Mouse (Mus musculus) hindbrain, postnatal 0 days (tissue): ENCODE measurements around the gene Rcc2. TPM values are rescaled to one million over a fixed set of nuclear protein-coding genes. Genes with fewer than 3 reads are reported as not detected.
A peak's percentile ranks its signal among the peaks of the same experiment; 100 is the strongest.

Source experiments
- ATAC-seq: fragments of 200-750 bp; cut with Nextera tagmentation; 2 replicates; pipeline ENCODE4 v1.8.0; 2017; ENCODE audit warnings: mild to moderate bottlenecking, moderate TSS enrichment, moderate library complexity
- DNase-seq: peaks from one replicate; pipeline ENCODE4 v3.0.0-alpha.2; 2015; ENCODE audit warnings: low spot score
- H3K27ac ChIP-seq: fragments of 300-500 bp; sonication (generic); 2 replicates; pipeline ENCODE4 v1.5.1; 2014; ENCODE audit warnings: mild to moderate bottlenecking
- H3K27me3 ChIP-seq: fragments of 300-500 bp; sonication (generic); 2 replicates; pipeline ENCODE4 v1.6.1; 2014; ENCODE audit warnings: low read length, mixed read lengths; ENCODE audit not compliant: insufficient read depth
- H3K36me3 ChIP-seq: fragments of 300-500 bp; sonication (generic); 2 replicates; pipeline ENCODE4 v1.6.1; 2014; ENCODE audit warnings: low read length, mixed read lengths; ENCODE audit not compliant: insufficient read depth
- H3K4me1 ChIP-seq: fragments of 300-500 bp; sonication (generic); 2 replicates; pipeline ENCODE4 v1.6.1; 2014; ENCODE audit warnings: antibody characterized with exemption, low read length, mixed read lengths; ENCODE audit not compliant: insufficient read depth
- H3K4me2 ChIP-seq: fragments of 300-500 bp; sonication (generic); 2 replicates; pipeline ENCODE4 v1.6.1; 2014; ENCODE audit warnings: low read depth, mild to moderate bottlenecking, low read length, moderate library complexity, mixed read lengths
- H3K4me3 ChIP-seq: fragments of 300-500 bp; sonication (generic); 2 replicates; pipeline ENCODE4 v1.5.1; 2014; ENCODE audit warnings: low read length
- H3K9ac ChIP-seq: fragments of 300-500 bp; sonication (generic); replicated peaks from 2 replicates; pipeline ENCODE4 v1.6.1; 2014; ENCODE audit warnings: mild to moderate bottlenecking, low read length, moderate library complexity, mixed read lengths
- H3K9me3 ChIP-seq: fragments of 300-500 bp; sonication (generic); 2 replicates; pipeline ENCODE4 v1.6.1; 2016; ENCODE audit warnings: low read length, mixed read lengths
- CTCF ChIP-seq: IDR thresholded peaks from 2 replicates; pipeline ENCODE4 v1.5.1; 2016; ENCODE audit warnings: antibody characterized with exemption, control low read depth, low read depth
- WGBS: fragments of 180-500 bp; shearing (Covaris S2); extraction: QIAGEN DNeasy Blood & Tissue Kit; methylation state at CpG from one replicate; pipeline ENCODE4 v1.1.7; 2014; 5-methylcytosine and 5-hydroxymethylcytosine counted together
- polyA plus RNA-seq: library from polyadenylated mRNA; unstranded; fragments of >200 nt; fragmentation: Nextera tagmentation; extraction: Ambion mirVana; gene quantifications from 2 replicates; pipeline ENCODE4 v1.2.1, GENCODE M21; 2015
- total RNA-seq: library from RNA; depleted of rRNA; stranded (reverse); fragments of >200 nt; gene quantifications from 2 replicates; pipeline ENCODE4 v1.2.3, GENCODE M21; 2014

The Rcc2 gene
- total and polyA plus RNA-seq, 2 experiments from 2014 or later = 15.8 to 60.3 TPM

- peaks cover 31% of the 10 kb centered on the region for H3K36me3 ChIP-seq
- H3K9me3 ChIP-seq = no peaks in the 10 kb centered on the region
- no peak overlapping the region for H3K27ac ChIP-seq
- DNase-seq (peak; percentile 46), ATAC-seq (no peak)
- H3K4me3 ChIP-seq = no peak overlapping the region
- no peaks in the 10 kb centered on the region for H3K4me1 ChIP-seq
- no peak overlapping the region for H3K9ac ChIP-seq
- no peaks in the 10 kb centered on the region for H3K27me3 ChIP-seq
- WGBS = 54% methylated on average over 7 of the region's 7 CpGs
- no peak for TF ChIP-seq CTCF
- no peak overlapping the region for H3K4me2 ChIP-seq
These were observed 8.8 kb downstream of the Rcc2 start for GRCm38 (mm10) chr4:140709111-140709510.

GRCm38 (mm10) chr4:140709617-140710016 is 9.3 kb downstream of the Rcc2 start:
- no peaks in the 10 kb centered on the region for H3K27me3 ChIP-seq
- WGBS = 85% methylated on average over 10 of the region's 10 CpGs
- no peak overlapping the region for H3K9ac ChIP-seq
- H3K4me1 ChIP-seq = no peaks in the 10 kb centered on the region
- DNase-seq = no peak
- peaks cover 31% of the 10 kb centered on the region for H3K36me3 ChIP-seq
- H3K27ac ChIP-seq = no peak overlapping the region
- H3K4me2 ChIP-seq = no peak overlapping the region
- H3K4me3 ChIP-seq = no peak overlapping the region
- no peak for ATAC-seq
- TF ChIP-seq CTCF = no peak
- H3K9me3 ChIP-seq = no peaks in the 10 kb centered on the region

GRCm38 (mm10) chr4:140710781-140711180 is 10.4 kb downstream of the Rcc2 start:
- no peaks in the 10 kb centered on the region for H3K9me3 ChIP-seq
- DNase-seq = no peak
- no peak for ATAC-seq
- H3K9ac ChIP-seq = no peak overlapping the region
- no peak overlapping the region for H3K4me3 ChIP-seq
- no peaks in the 10 kb centered on the region for H3K27me3 ChIP-seq
- TF ChIP-seq CTCF = no peak
- no peak overlapping the region for H3K27ac ChIP-seq
- 70% methylated on average over 10 of the region's 10 CpGs for WGBS
- H3K36me3 ChIP-seq = peaks cover 33% of the 10 kb centered on the region
- no peaks in the 10 kb centered on the region for H3K4me1 ChIP-seq
- no peak overlapping the region for H3K4me2 ChIP-seq

- Histone ChIP-seq H3K4me3 (no peak overlapping the region), H3K27ac (no peak overlapping the region), H3K9me3 (no peaks in the 10 kb centered on the region), H3K9ac (no peak overlapping the region), H3K27me3 (no peaks in the 10 kb centered on the region), H3K4me2 (no peak overlapping the region), H3K36me3 (peaks cover 39% of the 10 kb centered on the region), H3K4me1 (no peaks in the 10 kb centered on the region)
- ATAC-seq (no peak), DNase-seq (peak; percentile 19)
- no peak for TF ChIP-seq CTCF
- 47% methylated on average over 5 of the region's 5 CpGs for WGBS
These were observed 11.0 kb downstream of the Rcc2 start for GRCm38 (mm10) chr4:140711360-140711759.

- 18% methylated on average over 29 of the region's 29 CpGs for WGBS
- TF ChIP-seq CTCF = peak; percentile 96
- no peaks in the 10 kb centered on the region for H3K9me3 ChIP-seq
- peak overlapping the region; percentile 42; the same call in 1 of the 2 replicates for H3K27ac ChIP-seq
- DNase-seq (peak; percentile 96), ATAC-seq (peak; percentile 93)
- no peak overlapping the region for H3K9ac ChIP-seq
- peaks cover 50% of the 10 kb centered on the region for H3K36me3 ChIP-seq
- H3K27me3 ChIP-seq = no peaks in the 10 kb centered on the region
- no peak overlapping the region for H3K4me2 ChIP-seq
- no peak overlapping the region for H3K4me3 ChIP-seq
- no peaks in the 10 kb centered on the region for H3K4me1 ChIP-seq
These were observed 13.4 kb downstream of the Rcc2 start for GRCm38 (mm10) chr4:140713480-140714365.

- H3K27me3 ChIP-seq = no peaks in the 10 kb centered on the region
- peak overlapping the region; percentile 42 for H3K27ac ChIP-seq
- no peak overlapping the region for H3K9ac ChIP-seq
- no peak overlapping the region for H3K4me2 ChIP-seq
- TF ChIP-seq CTCF = no peak
- no peaks in the 10 kb centered on the region for H3K9me3 ChIP-seq
- WGBS = 69% methylated on average over 5 of the region's 5 CpGs
- DNase-seq = peak; percentile 11
- no peaks in the 10 kb centered on the region for H3K4me1 ChIP-seq
- ATAC-seq = no peak
- H3K36me3 ChIP-seq = peaks cover 51% of the 10 kb centered on the region
- H3K4me3 ChIP-seq = no peak overlapping the region
These were observed 14.2 kb downstream of the Rcc2 start for GRCm38 (mm10) chr4:140714586-140714985.

GRCm38 (mm10) chr4:140716994-140717393 is 16.7 kb downstream of the Rcc2 start:
- TF ChIP-seq CTCF = no peak
- 96% methylated on average over 11 of the region's 11 CpGs for WGBS
- no peak overlapping the region for H3K9ac ChIP-seq
- H3K27me3 ChIP-seq = no peaks in the 10 kb centered on the region
- no peak overlapping the region for H3K27ac ChIP-seq
- DNase-seq = no peak
- ATAC-seq = no peak
- no peak overlapping the region for H3K4me2 ChIP-seq
- no peaks in the 10 kb centered on the region for H3K9me3 ChIP-seq
- H3K4me1 ChIP-seq = no peaks in the 10 kb centered on the region
- H3K4me3 ChIP-seq = no peak overlapping the region
- H3K36me3 ChIP-seq = peaks cover 59% of the 10 kb centered on the region
